Comparison of ENCODE assay signal across 17 mouse cellular contexts in genomic region chr5:36024003-36024685, GRCm38 (mm10).
DNase-seq lines count a peak whose midpoint lies in the region; ATAC-seq and TF ChIP-seq lines count a peak whose summit lies in the region.
"Had no signal": no experiment of that assay in that cellular context is flagged by ENCODE, and none has a peak within 500 bp of the region (broad histone marks: within the 10 kb centered on the region; RNA-seq: fewer than 3 reads in every experiment).

No protein-coding gene starts in this region.

- H3K27me3 ChIP-seq in hindbrain, postnatal 0 days (ENCODE audit: insufficient read depth, low read length): no peaks in the 10 kb centered on the region
- H3K27me3 ChIP-seq in hindbrain, embryonic 11.5 days (ENCODE audit: control insufficient read depth, insufficient read depth, low read length): no peaks in the 10 kb centered on the region
- H3K27me3 ChIP-seq in midbrain, embryonic 13.5 days: no peaks in the 10 kb centered on the region
- no peaks in the 10 kb centered on the region for H3K27me3 ChIP-seq in midbrain, embryonic 15.5 days (replicated peaks)
- H3K27me3 ChIP-seq: embryonic facial prominence, embryonic 12.5 days; forebrain, embryonic 12.5 days; heart, embryonic 12.5 days; hindbrain, embryonic 13.5 days; intestine, embryonic 15.5 days had no signal

- H3K27ac ChIP-seq in hindbrain, postnatal 0 days: no peak overlapping the region
- H3K27ac ChIP-seq in hindbrain, embryonic 11.5 days (ENCODE audit: low read depth, low read length): no peak overlapping the region
- no peak overlapping the region for H3K27ac ChIP-seq in midbrain, embryonic 13.5 days
- no peak overlapping the region for H3K27ac ChIP-seq in midbrain, embryonic 15.5 days
- H3K27ac ChIP-seq: embryonic facial prominence, embryonic 12.5 days; forebrain, embryonic 12.5 days; hindbrain, embryonic 13.5 days; intestine, embryonic 15.5 days had no signal

- no peak overlapping the region for H3K9ac ChIP-seq in hindbrain, postnatal 0 days (replicated peaks; ENCODE audit: low read length)
- H3K9ac ChIP-seq in hindbrain, embryonic 11.5 days (ENCODE audit: low read depth, low read length): no peak overlapping the region
- H3K9ac ChIP-seq in midbrain, embryonic 13.5 days (replicated peaks): 0 out of 2 replicates have a peak overlapping the region, but pooled peaks have one; percentile 11
- H3K9ac ChIP-seq in midbrain, embryonic 15.5 days: no peak overlapping the region
- H3K9ac ChIP-seq: embryonic facial prominence, embryonic 12.5 days; forebrain, embryonic 12.5 days; heart, embryonic 12.5 days; intestine, embryonic 15.5 days had no signal

- H3K9me3 ChIP-seq in hindbrain, postnatal 0 days (ENCODE audit: low read length): no peaks in the 10 kb centered on the region
- no peaks in the 10 kb centered on the region for H3K9me3 ChIP-seq in hindbrain, embryonic 11.5 days (ENCODE audit: control insufficient read depth, low read length)
- no peaks in the 10 kb centered on the region for H3K9me3 ChIP-seq in midbrain, embryonic 13.5 days
- H3K9me3 ChIP-seq in midbrain, embryonic 15.5 days: no peaks in the 10 kb centered on the region
- H3K9me3 ChIP-seq: embryonic facial prominence, embryonic 12.5 days; forebrain, embryonic 12.5 days; heart, embryonic 12.5 days; hindbrain, embryonic 13.5 days; intestine, embryonic 15.5 days had no signal

- H3K4me1 ChIP-seq in hindbrain, postnatal 0 days (ENCODE audit: insufficient read depth, low read length): no peaks in the 10 kb centered on the region
- no peaks in the 10 kb centered on the region for H3K4me1 ChIP-seq in hindbrain, embryonic 11.5 days (replicated peaks; ENCODE audit: control insufficient read depth, insufficient read depth, low read length)
- H3K4me1 ChIP-seq in midbrain, embryonic 13.5 days (replicated peaks): peaks cover 5% of the 10 kb centered on the region; the same call in 1 of the 2 replicates
- no peaks in the 10 kb centered on the region for H3K4me1 ChIP-seq in midbrain, embryonic 15.5 days
- H3K4me1 ChIP-seq: embryonic facial prominence, embryonic 12.5 days; intestine, embryonic 15.5 days had no signal

- H3K4me3 ChIP-seq in hindbrain, postnatal 0 days (ENCODE audit: low read length): no peak overlapping the region
- no peak overlapping the region for H3K4me3 ChIP-seq in hindbrain, embryonic 11.5 days (ENCODE audit: low read depth, low read length)
- H3K4me3 ChIP-seq in midbrain, embryonic 13.5 days (replicated peaks): no peak overlapping the region
- H3K4me3 ChIP-seq in midbrain, embryonic 15.5 days: no peak overlapping the region
- H3K4me3 ChIP-seq: embryonic facial prominence, embryonic 12.5 days; forebrain, embryonic 12.5 days; heart, embryonic 12.5 days; hindbrain, embryonic 13.5 days; intestine, embryonic 15.5 days had no signal

- 0 out of 2 replicates have a peak, but pooled peaks have one; percentile 11 for ATAC-seq in hindbrain, postnatal 0 days
- no peak for ATAC-seq in hindbrain, embryonic 11.5 days (ENCODE audit: low FRiP score)
- no peak for ATAC-seq in midbrain, embryonic 13.5 days
- ATAC-seq in midbrain, embryonic 15.5 days (replicated peaks): no peak
- ATAC-seq in common myeloid progenitor, adult 5-6 weeks (replicated peaks; ENCODE audit: low read depth, poor library complexity, severe bottlenecking): 0 out of 2 replicates have a peak, but pooled peaks have one; percentile 10
- ATAC-seq: forebrain, embryonic 16.5 days; intestine, embryonic 15.5 days had no signal

- no peak for DNase-seq in hindbrain, postnatal 0 days (ENCODE audit: low spot score)
- DNase-seq in hindbrain, embryonic 11.5 days (ENCODE audit: low spot score): no peak
- DNase-seq in spleen, postnatal 4 days (ENCODE audit: low spot score in 2 of 2): no peak
- DNase-seq: adrenal gland, postnatal 10 days; cerebellum, adult 11-12 months; cerebellum, adult 9-11 months; gastrocnemius, postnatal 14 days; heart, postnatal 36 days had no signal

- WGBS in hindbrain, postnatal 0 days: 64% methylated on average over 9 of the region's 9 CpGs
- WGBS in hindbrain, embryonic 11.5 days: 90% methylated on average over 9 of the region's 9 CpGs
- 89% methylated on average over 9 of the region's 9 CpGs for WGBS in midbrain, embryonic 13.5 days
- WGBS in midbrain, embryonic 15.5 days: 83% methylated on average over 9 of the region's 9 CpGs

- no peak for TF ChIP-seq CTCF in hindbrain, postnatal 0 days (IDR thresholded peaks at IDR 0.05; ENCODE audit: low read depth)

- no peaks in the 10 kb centered on the region for H3K36me3 ChIP-seq in hindbrain, postnatal 0 days (ENCODE audit: insufficient read depth, low read length)
- H3K36me3 ChIP-seq in hindbrain, embryonic 11.5 days (ENCODE audit: control insufficient read depth, insufficient read depth, low read length): no peaks in the 10 kb centered on the region
- H3K36me3 ChIP-seq in midbrain, embryonic 13.5 days: peaks cover 41% of the 10 kb centered on the region
- H3K36me3 ChIP-seq in midbrain, embryonic 15.5 days (replicated peaks): no peaks in the 10 kb centered on the region
- H3K36me3 ChIP-seq: embryonic facial prominence, embryonic 12.5 days; forebrain, embryonic 12.5 days; heart, embryonic 12.5 days; intestine, embryonic 15.5 days had no signal

- H3K4me2 ChIP-seq in hindbrain, postnatal 0 days (ENCODE audit: low read depth, low read length): no peak overlapping the region
- H3K4me2 ChIP-seq in hindbrain, embryonic 11.5 days (replicated peaks; ENCODE audit: low read depth, low read length): no peak overlapping the region
- no peak overlapping the region for H3K4me2 ChIP-seq in midbrain, embryonic 13.5 days (replicated peaks)
- no peak overlapping the region for H3K4me2 ChIP-seq in midbrain, embryonic 15.5 days
- H3K4me2 ChIP-seq: embryonic facial prominence, embryonic 12.5 days; forebrain, embryonic 12.5 days; heart, embryonic 12.5 days; hindbrain, embryonic 13.5 days; intestine, embryonic 15.5 days had no signal

Comparison
In these comparisons a context has a peak if more than half of its experiments do, and no peak if none do; other contexts are left out.
1. ATAC-seq: peak in hindbrain, postnatal 0 days (single experiment) and common myeloid progenitor, adult 5-6 weeks (single experiment); none in hindbrain, embryonic 11.5 days (single experiment), midbrain, embryonic 13.5 days (single experiment) and midbrain, embryonic 15.5 days (single experiment).